Mouse (Mus musculus) adipocyte (in vitro differentiated cells): Measurements from ENCODE around the gene Slco3a1.

Experiments
- DNase-seq: peaks from one replicate; pipeline ENCODE4 v3.0.0-alpha.2; 2016; ENCODE audit warnings: low spot score

The Slco3a1 gene

GRCm38 (mm10) chr7:74486083-74486482, 68.5 kb downstream of the Slco3a1 start:
- no peak for DNase-seq

- no peak for DNase-seq
Observed at GRCm38 (mm10) chr7:74485669-74486068, 68.9 kb downstream of the Slco3a1 start.

GRCm38 (mm10) chr7:74484024-74484385, 70.6 kb downstream of the Slco3a1 start:
- DNase-seq, result no peak

GRCm38 (mm10) chr7:74483294-74484023, 71.1 kb downstream of the Slco3a1 start:
- DNase-seq, result no peak

- DNase-seq, result no peak
Observed at GRCm38 (mm10) chr7:74471740-74472139, 82.8 kb downstream of the Slco3a1 start.

- no peak for DNase-seq
Observed at GRCm38 (mm10) chr7:74466886-74467285, 87.7 kb downstream of the Slco3a1 start.

- peak; percentile 13 for DNase-seq
Observed at GRCm38 (mm10) chr7:74464638-74465037, 89.9 kb downstream of the Slco3a1 start.

GRCm38 (mm10) chr7:74462451-74462850, 92.1 kb downstream of the Slco3a1 start:
- no peak for DNase-seq

- DNase-seq, result no peak
Observed at GRCm38 (mm10) chr7:74461736-74462135, 92.8 kb downstream of the Slco3a1 start.

GRCm38 (mm10) chr7:74461146-74461545, 93.4 kb downstream of the Slco3a1 start:
- no peak for DNase-seq

- DNase-seq, result peak; percentile 7
Observed at GRCm38 (mm10) chr7:74459812-74460211, 94.8 kb downstream of the Slco3a1 start.

GRCm38 (mm10) chr7:74459277-74459676, 95.3 kb downstream of the Slco3a1 start:
- DNase-seq, result no peak

GRCm38 (mm10) chr7:74458475-74459221, 95.9 kb downstream of the Slco3a1 start:
- DNase-seq, result peak; percentile 5

GRCm38 (mm10) chr7:74457347-74457975, 97.1 kb downstream of the Slco3a1 start:
- peak; percentile 18 for DNase-seq

GRCm38 (mm10) chr7:74456781-74457180, 97.8 kb downstream of the Slco3a1 start:
- DNase-seq, result no peak

GRCm38 (mm10) chr7:74451047-74451446, 103.5 kb downstream of the Slco3a1 start:
- DNase-seq, result no peak

- no peak for DNase-seq
Observed at GRCm38 (mm10) chr7:74449802-74450201, 104.8 kb downstream of the Slco3a1 start.

- DNase-seq, result no peak
Observed at GRCm38 (mm10) chr7:74447781-74448180, 106.8 kb downstream of the Slco3a1 start.

GRCm38 (mm10) chr7:74445148-74445547, 109.4 kb downstream of the Slco3a1 start:
- DNase-seq, result no peak

- no peak for DNase-seq
Observed at GRCm38 (mm10) chr7:74442380-74442779, 112.2 kb downstream of the Slco3a1 start.

- DNase-seq, result no peak
Observed at GRCm38 (mm10) chr7:74437534-74437933, 117.0 kb downstream of the Slco3a1 start.

- DNase-seq, result no peak
Observed at GRCm38 (mm10) chr7:74436642-74437041, 117.9 kb downstream of the Slco3a1 start.

GRCm38 (mm10) chr7:74432950-74433349, 121.6 kb downstream of the Slco3a1 start:
- no peak for DNase-seq
